Mouse (Mus musculus): ENCODE measurements at regions not wholly inside any gene's neighbourhood (a gene's known extent, or its start where the extent isn't known, plus 50 kb on each side); places are given as distances from the start of the nearest gene placed in this dataset.

DNA sequence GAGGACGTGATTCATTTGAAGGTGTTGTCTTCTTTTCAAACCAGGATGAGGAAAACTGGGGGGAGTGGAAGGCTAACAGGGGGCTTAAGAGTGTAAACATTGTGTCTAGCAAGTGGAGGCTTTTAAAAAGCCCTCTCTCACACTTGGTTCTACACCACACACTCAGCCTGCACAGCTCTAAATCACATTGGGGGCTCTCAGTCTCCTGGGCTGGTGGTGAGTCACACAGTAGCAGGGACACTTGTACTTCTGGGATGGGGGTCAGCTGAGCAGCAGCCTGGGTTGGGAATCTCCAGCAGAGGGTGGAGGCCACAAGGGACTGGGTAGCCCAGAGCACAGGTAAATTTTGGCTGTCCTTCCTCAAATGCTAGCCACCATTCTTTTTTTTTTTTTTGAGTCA is 268.4 kb upstream of the Cxcr4 start:
- TF ChIP-seq POLR2A (IDR thresholded peaks at IDR 0.05; ENCODE audit: borderline replicate concordance, extremely low read depth, insufficient read depth, insufficient read length): no peak
- Histone ChIP-seq H3K27me3 (ENCODE audit: control insufficient read depth, insufficient read depth, low read length) (no peaks in the 10 kb centered on the region), H3K9me3 (ENCODE audit: control insufficient read depth, low read length) (no peaks in the 10 kb centered on the region), H3K27ac (replicated peaks; ENCODE audit: low read depth, low read length) (no peak overlapping the region), H3K9ac (ENCODE audit: low read depth, low read length, severe bottlenecking) (no peak overlapping the region), H3K4me1 (ENCODE audit: control insufficient read depth, insufficient read depth, low read length) (no peaks in the 10 kb centered on the region), H3K36me3 (ENCODE audit: control insufficient read depth, insufficient read depth, low read length) (no peaks in the 10 kb centered on the region), H3K4me2 (replicated peaks; ENCODE audit: low read depth, low read length, severe bottlenecking) (no peak overlapping the region), H3K4me3 (replicated peaks; ENCODE audit: low read length) (no peak overlapping the region)
- DNase-seq (ENCODE audit: low spot score) (no peak), ATAC-seq (ENCODE audit: low FRiP score, low read depth) (no peak)
- 44% methylated on average over 1 of the region's 1 CpGs for WGBS

DNA sequence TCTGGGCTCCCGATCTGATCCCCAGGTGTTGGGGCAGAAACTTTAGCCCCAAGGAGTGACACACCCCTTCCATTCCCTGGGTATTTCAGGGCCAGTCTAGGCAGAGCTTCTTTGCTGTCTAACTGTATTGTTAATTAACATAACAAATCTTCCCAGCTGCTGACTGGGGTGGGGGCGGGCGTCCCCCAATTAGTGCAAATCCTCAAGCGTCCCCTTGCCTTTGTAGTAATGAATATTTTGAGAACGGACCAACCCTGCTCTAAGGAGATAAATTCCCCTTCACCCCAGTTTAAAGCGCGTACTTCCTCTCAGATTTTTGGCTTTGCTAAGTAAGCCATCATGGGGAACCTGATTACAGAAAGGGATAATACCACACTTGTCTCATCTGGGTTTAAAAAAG is 268.0 kb upstream of the Cxcr4 start:
- no peak for TF ChIP-seq POLR2A (IDR thresholded peaks at IDR 0.05; ENCODE audit: borderline replicate concordance, extremely low read depth, insufficient read depth, insufficient read length)
- Histone ChIP-seq H3K4me2 (replicated peaks; ENCODE audit: low read depth, low read length, severe bottlenecking) (no peak overlapping the region), H3K9ac (ENCODE audit: low read depth, low read length, severe bottlenecking) (no peak overlapping the region), H3K27ac (replicated peaks; ENCODE audit: low read depth, low read length) (no peak overlapping the region), H3K4me3 (replicated peaks; ENCODE audit: low read length) (no peak overlapping the region), H3K36me3 (ENCODE audit: control insufficient read depth, insufficient read depth, low read length) (no peaks in the 10 kb centered on the region), H3K9me3 (ENCODE audit: control insufficient read depth, low read length) (no peaks in the 10 kb centered on the region), H3K4me1 (ENCODE audit: control insufficient read depth, insufficient read depth, low read length) (no peaks in the 10 kb centered on the region), H3K27me3 (ENCODE audit: control insufficient read depth, insufficient read depth, low read length) (no peaks in the 10 kb centered on the region)
- WGBS: 22% methylated on average over 7 of the region's 7 CpGs
- ATAC-seq (ENCODE audit: low FRiP score, low read depth) (no peak), DNase-seq (ENCODE audit: low spot score) (no peak)

DNA sequence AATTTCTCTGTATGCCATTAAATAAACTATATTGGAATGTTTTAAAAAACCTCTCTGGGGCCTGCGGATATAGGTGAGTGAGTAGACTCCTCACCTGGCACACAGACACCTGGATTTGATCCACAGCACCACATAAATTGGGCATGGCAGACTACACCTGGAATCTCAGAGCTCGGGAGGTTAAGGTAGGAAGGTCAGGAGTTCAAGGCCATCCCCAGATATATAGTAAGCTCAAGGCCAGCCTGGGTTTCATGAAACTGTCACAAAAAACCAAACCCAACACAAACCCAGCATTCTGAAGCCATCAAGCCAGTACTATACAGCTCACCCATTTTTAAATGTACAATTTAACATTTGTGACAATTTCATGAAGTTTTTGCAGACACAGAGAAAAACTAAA is 266.6 kb upstream of the Cxcr4 start:
- 71% methylated on average over 2 of the region's 2 CpGs for WGBS
- no peak overlapping the region for H3K9ac ChIP-seq (ENCODE audit: low read depth, low read length, severe bottlenecking)
- H3K9me3 ChIP-seq (ENCODE audit: control insufficient read depth, low read length): no peaks in the 10 kb centered on the region
- DNase-seq (ENCODE audit: low spot score) (no peak), ATAC-seq (ENCODE audit: low FRiP score, low read depth) (no peak)
- no peak overlapping the region for H3K27ac ChIP-seq (replicated peaks; ENCODE audit: low read depth, low read length)
- H3K4me2 ChIP-seq (replicated peaks; ENCODE audit: low read depth, low read length, severe bottlenecking): no peak overlapping the region
- no peaks in the 10 kb centered on the region for H3K27me3 ChIP-seq (ENCODE audit: control insufficient read depth, insufficient read depth, low read length)
- H3K4me1 ChIP-seq (ENCODE audit: control insufficient read depth, insufficient read depth, low read length): no peaks in the 10 kb centered on the region
- H3K36me3 ChIP-seq (ENCODE audit: control insufficient read depth, insufficient read depth, low read length): no peaks in the 10 kb centered on the region
- H3K4me3 ChIP-seq (replicated peaks; ENCODE audit: low read length): no peak overlapping the region
- TF ChIP-seq POLR2A (IDR thresholded peaks at IDR 0.05; ENCODE audit: borderline replicate concordance, extremely low read depth, insufficient read depth, insufficient read length): no peak

DNA sequence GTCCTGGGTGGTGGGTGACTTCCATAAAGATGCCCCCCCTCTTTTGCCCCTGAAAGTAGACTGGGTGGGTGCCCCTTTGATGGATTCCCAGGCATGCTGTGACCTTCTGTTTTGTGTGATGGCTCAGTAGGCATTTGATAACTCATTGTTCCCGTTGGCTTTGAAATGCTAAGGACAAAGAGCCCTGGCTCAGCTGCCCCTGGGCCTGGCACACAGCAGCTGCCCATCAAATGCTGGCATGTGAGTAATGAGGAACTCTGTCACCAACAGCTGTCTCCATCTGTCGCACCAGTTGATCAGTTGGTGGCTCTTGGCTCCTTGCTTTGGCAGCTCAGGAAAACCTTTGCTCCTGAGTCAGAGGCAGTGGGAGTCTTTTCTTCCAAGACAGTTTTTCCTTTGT is 264.8 kb upstream of the Cxcr4 start:
- TF ChIP-seq POLR2A (IDR thresholded peaks at IDR 0.05; ENCODE audit: borderline replicate concordance, extremely low read depth, insufficient read depth, insufficient read length): no peak
- H3K36me3 ChIP-seq (ENCODE audit: control insufficient read depth, insufficient read depth, low read length): no peaks in the 10 kb centered on the region
- no peaks in the 10 kb centered on the region for H3K9me3 ChIP-seq (ENCODE audit: control insufficient read depth, low read length)
- 78% methylated on average over 2 of the region's 2 CpGs for WGBS
- DNase-seq (ENCODE audit: low spot score): peak; percentile 34
- H3K4me1 ChIP-seq (ENCODE audit: control insufficient read depth, insufficient read depth, low read length): no peaks in the 10 kb centered on the region
- H3K4me3 ChIP-seq (replicated peaks; ENCODE audit: low read length): no peak overlapping the region
- H3K4me2 ChIP-seq (replicated peaks; ENCODE audit: low read depth, low read length, severe bottlenecking): no peak overlapping the region
- no peaks in the 10 kb centered on the region for H3K27me3 ChIP-seq (ENCODE audit: control insufficient read depth, insufficient read depth, low read length)
- no peak overlapping the region for H3K27ac ChIP-seq (replicated peaks; ENCODE audit: low read depth, low read length)
- H3K9ac ChIP-seq (ENCODE audit: low read depth, low read length, severe bottlenecking): no peak overlapping the region
- ATAC-seq (ENCODE audit: low FRiP score, low read depth): 0 out of 2 replicates have a peak, but pooled peaks have one; percentile 37

DNA sequence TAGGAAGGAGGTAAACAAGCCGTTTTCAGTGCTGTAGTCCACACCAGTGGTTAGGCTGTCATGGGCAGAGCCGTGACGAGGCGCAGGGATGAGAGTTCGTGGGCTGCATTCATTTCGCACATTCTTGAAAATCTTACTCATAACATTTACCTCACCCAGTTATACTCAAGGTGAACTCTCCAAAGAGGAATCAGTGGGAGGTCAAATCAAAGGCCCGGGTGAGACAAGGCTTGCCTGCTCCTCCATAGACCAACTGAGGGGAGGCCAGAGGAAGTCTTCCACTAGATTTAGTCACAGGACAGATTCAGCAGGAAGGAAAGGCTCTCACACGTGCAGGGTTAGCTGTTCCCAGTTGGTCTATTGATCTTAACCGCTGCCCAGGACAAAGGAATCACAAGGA is 262.6 kb upstream of the Cxcr4 start:
- Histone ChIP-seq H3K4me3 (replicated peaks; ENCODE audit: low read length) (no peak overlapping the region), H3K9ac (ENCODE audit: low read depth, low read length, severe bottlenecking) (no peak overlapping the region), H3K27ac (replicated peaks; ENCODE audit: low read depth, low read length) (no peak overlapping the region), H3K36me3 (ENCODE audit: control insufficient read depth, insufficient read depth, low read length) (no peaks in the 10 kb centered on the region), H3K27me3 (ENCODE audit: control insufficient read depth, insufficient read depth, low read length) (no peaks in the 10 kb centered on the region), H3K4me1 (ENCODE audit: control insufficient read depth, insufficient read depth, low read length) (no peaks in the 10 kb centered on the region), H3K9me3 (ENCODE audit: control insufficient read depth, low read length) (no peaks in the 10 kb centered on the region), H3K4me2 (replicated peaks; ENCODE audit: low read depth, low read length, severe bottlenecking) (no peak overlapping the region)
- DNase-seq (ENCODE audit: low spot score) (no peak), ATAC-seq (ENCODE audit: low FRiP score, low read depth) (no peak)
- no peak for TF ChIP-seq POLR2A (IDR thresholded peaks at IDR 0.05; ENCODE audit: borderline replicate concordance, extremely low read depth, insufficient read depth, insufficient read length)
- 77% methylated on average over 9 of the region's 9 CpGs for WGBS

DNA sequence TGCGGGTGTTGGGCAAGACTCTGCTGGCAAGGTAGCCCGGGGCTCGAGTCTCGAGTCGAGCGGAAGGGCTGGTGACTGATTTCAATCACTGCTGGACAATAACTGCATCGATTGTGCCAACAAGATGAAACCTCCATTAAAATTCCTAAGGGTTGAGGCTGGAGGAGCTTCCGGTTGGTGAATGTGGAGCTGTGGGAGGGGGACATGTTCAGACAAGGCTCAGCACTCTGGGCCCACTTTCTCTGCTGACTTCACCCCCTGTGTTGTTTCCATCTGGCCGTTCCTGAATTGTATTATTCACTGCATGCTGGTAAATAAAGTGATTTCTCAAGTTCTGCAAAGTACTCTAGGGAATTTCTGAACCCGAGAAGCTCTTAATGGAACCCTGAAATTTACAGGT is 261.2 kb upstream of the Cxcr4 start:
- TF ChIP-seq POLR2A (IDR thresholded peaks at IDR 0.05; ENCODE audit: borderline replicate concordance, extremely low read depth, insufficient read depth, insufficient read length): no peak
- Histone ChIP-seq H3K4me1 (ENCODE audit: control insufficient read depth, insufficient read depth, low read length) (no peaks in the 10 kb centered on the region), H3K4me3 (replicated peaks; ENCODE audit: low read length) (no peak overlapping the region), H3K36me3 (ENCODE audit: control insufficient read depth, insufficient read depth, low read length) (no peaks in the 10 kb centered on the region), H3K9me3 (ENCODE audit: control insufficient read depth, low read length) (no peaks in the 10 kb centered on the region), H3K4me2 (replicated peaks; ENCODE audit: low read depth, low read length, severe bottlenecking) (no peak overlapping the region), H3K27ac (replicated peaks; ENCODE audit: low read depth, low read length) (no peak overlapping the region), H3K27me3 (ENCODE audit: control insufficient read depth, insufficient read depth, low read length) (no peaks in the 10 kb centered on the region), H3K9ac (ENCODE audit: low read depth, low read length, severe bottlenecking) (no peak overlapping the region)
- ATAC-seq (ENCODE audit: low FRiP score, low read depth): no peak
- WGBS: 82% methylated on average over 9 of the region's 10 CpGs
- DNase-seq (ENCODE audit: low spot score): no peak

Measured in limb, embryonic 14.5 days (tissue).